Mouse (Mus musculus): Measurements from ENCODE around the gene Plin3. TPM values are rescaled to one million over a fixed set of nuclear protein-coding genes. Genes with fewer than 3 reads are reported as not detected.

Gene Plin3
- polyA plus RNA-seq, 1 experiment from 2014 or later: 65.8 TPM

- no peak overlapping the region for H3K27ac ChIP-seq
- no peak for ATAC-seq (ENCODE audit: insufficient number of reproducible peaks, insufficient read depth, low FRiP score, low TSS enrichment, low read depth)
- no peaks in the 10 kb centered on the region for H3K27me3 ChIP-seq
- 77% methylated on average over 4 of the region's 4 CpGs for WGBS
- H3K4me1 ChIP-seq: peaks cover 12% of the 10 kb centered on the region
- no peak overlapping the region for H3K4me3 ChIP-seq
- H3K9me3 ChIP-seq: no peaks in the 10 kb centered on the region
- no peak overlapping the region for H3K9ac ChIP-seq
- H3K36me3 ChIP-seq: peaks cover 78% of the 10 kb centered on the region
- H3K4me2 ChIP-seq: no peak overlapping the region
Observed at GRCm38 (mm10) chr17:56282802-56283201, 9.9 kb downstream of the Plin3 start.

GRCm38 (mm10) chr17:56281193-56281592, 11.5 kb downstream of the Plin3 start:
- peaks cover 18% of the 10 kb centered on the region for H3K4me1 ChIP-seq
- H3K4me2 ChIP-seq: no peak overlapping the region
- H3K9me3 ChIP-seq: no peaks in the 10 kb centered on the region
- no peaks in the 10 kb centered on the region for H3K27me3 ChIP-seq
- peaks cover 68% of the 10 kb centered on the region for H3K36me3 ChIP-seq
- H3K9ac ChIP-seq: no peak overlapping the region
- WGBS: 84% methylated on average over 12 of the region's 12 CpGs
- H3K27ac ChIP-seq: 0 out of 2 replicates have a peak overlapping the region, but pooled peaks have one; percentile 22
- H3K4me3 ChIP-seq: no peak overlapping the region
- no peak for ATAC-seq (ENCODE audit: insufficient number of reproducible peaks, insufficient read depth, low FRiP score, low TSS enrichment, low read depth)

- 85% methylated on average over 12 of the region's 12 CpGs for WGBS
- peaks cover 52% of the 10 kb centered on the region for H3K36me3 ChIP-seq
Observed at GRCm38 (mm10) chr17:56279481-56280155, 13.1 kb downstream of the Plin3 start.

GRCm38 (mm10) chr17:56278340-56278739, 14.3 kb downstream of the Plin3 start:
- ATAC-seq (ENCODE audit: insufficient number of reproducible peaks, insufficient read depth, low FRiP score, low TSS enrichment, low read depth): no peak
- Histone ChIP-seq H3K36me3 (peaks cover 45% of the 10 kb centered on the region), H3K4me3 (no peak overlapping the region), H3K4me1 (peaks cover 27% of the 10 kb centered on the region), H3K9me3 (no peaks in the 10 kb centered on the region), H3K9ac (no peak overlapping the region), H3K4me2 (no peak overlapping the region), H3K27me3 (no peaks in the 10 kb centered on the region), H3K27ac (no peak overlapping the region)
- WGBS: 94% methylated on average over 5 of the region's 5 CpGs

More at GRCm38 (mm10) chr17:56279481-56280155, 13.1 kb downstream of the Plin3 start:
- Histone ChIP-seq H3K4me2 (no peak overlapping the region), H3K27me3 (no peaks in the 10 kb centered on the region), H3K27ac (no peak overlapping the region), H3K4me3 (no peak overlapping the region), H3K4me1 (peaks cover 24% of the 10 kb centered on the region), H3K9ac (no peak overlapping the region), H3K9me3 (no peaks in the 10 kb centered on the region)
- ATAC-seq (ENCODE audit: insufficient number of reproducible peaks, insufficient read depth, low FRiP score, low TSS enrichment, low read depth): no peak

- H3K36me3 ChIP-seq: peaks cover 40% of the 10 kb centered on the region
- WGBS: 42% methylated on average over 2 of the region's 2 CpGs
- H3K27me3 ChIP-seq: no peaks in the 10 kb centered on the region
- H3K27ac ChIP-seq: peak overlapping the region; percentile 92
- ATAC-seq (ENCODE audit: insufficient number of reproducible peaks, insufficient read depth, low FRiP score, low TSS enrichment, low read depth): no peak
- peak overlapping the region; percentile 79; the same call in 1 of the 2 replicates for H3K9ac ChIP-seq
- H3K9me3 ChIP-seq: no peaks in the 10 kb centered on the region
- H3K4me2 ChIP-seq: peak overlapping the region; percentile 77
- peaks cover 30% of the 10 kb centered on the region for H3K4me1 ChIP-seq
- H3K4me3 ChIP-seq: peak overlapping the region; percentile 59; the same call in 1 of the 2 replicates
Observed at GRCm38 (mm10) chr17:56277567-56277893, 15.1 kb downstream of the Plin3 start.

- H3K4me2 ChIP-seq: peak within 1 kb of the TSS; percentile 77
- H3K27me3 ChIP-seq: no peaks in the 10 kb centered on the region
- no peaks in the 10 kb centered on the region for H3K9me3 ChIP-seq
- WGBS: 7% methylated on average over 21 of the region's 21 CpGs
- peak within 1 kb of the TSS; percentile 92 for H3K27ac ChIP-seq
- peak within 1 kb of the TSS; percentile 79 for H3K9ac ChIP-seq
- ATAC-seq (ENCODE audit: insufficient number of reproducible peaks, insufficient read depth, low FRiP score, low TSS enrichment, low read depth): peak; percentile 85
- peaks cover 30% of the 10 kb centered on the region for H3K4me1 ChIP-seq
- peaks cover 43% of the 10 kb centered on the region for H3K36me3 ChIP-seq
- peak within 1 kb of the TSS; percentile 59 for H3K4me3 ChIP-seq
Observed at GRCm38 (mm10) chr17:56276643-56277566, 15.8 kb downstream of the Plin3 start, which contains the start of gene Ticam1. Ticam1 (minus strand) TSS chr17:56276786.

- ATAC-seq (ENCODE audit: insufficient number of reproducible peaks, insufficient read depth, low FRiP score, low TSS enrichment, low read depth): no peak
Observed at GRCm38 (mm10) chr17:56275842-56276480, 16.7 kb downstream of the Plin3 start.

GRCm38 (mm10) chr17:56273986-56274385, 18.7 kb downstream of the Plin3 start:
- no peaks in the 10 kb centered on the region for H3K9me3 ChIP-seq
- H3K4me2 ChIP-seq: no peak overlapping the region
- H3K36me3 ChIP-seq: peaks cover 36% of the 10 kb centered on the region
- H3K27ac ChIP-seq: no peak overlapping the region
- H3K27me3 ChIP-seq: no peaks in the 10 kb centered on the region
- H3K9ac ChIP-seq: no peak overlapping the region
- H3K4me1 ChIP-seq: peaks cover 26% of the 10 kb centered on the region
- 91% methylated on average over 5 of the region's 5 CpGs for WGBS
- no peak overlapping the region for H3K4me3 ChIP-seq
- no peak for ATAC-seq (ENCODE audit: insufficient number of reproducible peaks, insufficient read depth, low FRiP score, low TSS enrichment, low read depth)

More at GRCm38 (mm10) chr17:56275842-56276480, 16.7 kb downstream of the Plin3 start:
- Histone ChIP-seq H3K4me1 (peaks cover 29% of the 10 kb centered on the region), H3K27me3 (no peaks in the 10 kb centered on the region), H3K4me2 (peak overlapping the region; percentile 77), H3K9ac (peak overlapping the region; percentile 79), H3K9me3 (no peaks in the 10 kb centered on the region), H3K4me3 (peak overlapping the region; percentile 59), H3K27ac (peak overlapping the region; percentile 92), H3K36me3 (peaks cover 43% of the 10 kb centered on the region)
- WGBS: 21% methylated on average over 5 of the region's 5 CpGs

GRCm38 (mm10) chr17:56273482-56273881, 19.2 kb downstream of the Plin3 start:
- Histone ChIP-seq H3K27me3 (no peaks in the 10 kb centered on the region), H3K27ac (no peak overlapping the region), H3K9ac (peak overlapping the region; percentile 37), H3K4me3 (no peak overlapping the region), H3K36me3 (peaks cover 31% of the 10 kb centered on the region), H3K9me3 (no peaks in the 10 kb centered on the region), H3K4me2 (no peak overlapping the region), H3K4me1 (peaks cover 26% of the 10 kb centered on the region)
- no peak for ATAC-seq (ENCODE audit: insufficient number of reproducible peaks, insufficient read depth, low FRiP score, low TSS enrichment, low read depth)
- 77% methylated on average over 7 of the region's 7 CpGs for WGBS

GRCm38 (mm10) chr17:56272644-56273043, 20.0 kb downstream of the Plin3 start:
- Histone ChIP-seq H3K9me3 (no peaks in the 10 kb centered on the region), H3K27me3 (no peaks in the 10 kb centered on the region), H3K36me3 (peaks cover 29% of the 10 kb centered on the region; the same call in 1 of the 2 replicates), H3K4me2 (no peak overlapping the region), H3K9ac (no peak overlapping the region), H3K27ac (no peak overlapping the region), H3K4me3 (no peak overlapping the region), H3K4me1 (peaks cover 26% of the 10 kb centered on the region)
- ATAC-seq (ENCODE audit: insufficient number of reproducible peaks, insufficient read depth, low FRiP score, low TSS enrichment, low read depth): no peak
- 79% methylated on average over 3 of the region's 3 CpGs for WGBS

GRCm38 (mm10) chr17:56271609-56272253, 20.9 kb downstream of the Plin3 start:
- H3K9ac ChIP-seq: no peak overlapping the region
- peaks cover 16% of the 10 kb centered on the region for H3K4me1 ChIP-seq
- H3K27me3 ChIP-seq: no peaks in the 10 kb centered on the region
- no peak overlapping the region for H3K4me3 ChIP-seq
- H3K27ac ChIP-seq: no peak overlapping the region
- no peak overlapping the region for H3K4me2 ChIP-seq
- WGBS: 84% methylated on average over 12 of the region's 12 CpGs
- no peak for ATAC-seq (ENCODE audit: insufficient number of reproducible peaks, insufficient read depth, low FRiP score, low TSS enrichment, low read depth)
- peaks cover 29% of the 10 kb centered on the region; the same call in 1 of the 2 replicates for H3K36me3 ChIP-seq
- no peaks in the 10 kb centered on the region for H3K9me3 ChIP-seq

All from embryonic facial prominence, embryonic 13.5 days (tissue).